Mouse (Mus musculus) telencephalon, adult 2 months (tissue): ENCODE results near the gene Uhrf1bp1.

ENCODE experiments used
- DNase-seq: peaks from one replicate; pipeline ENCODE4 v3.0.0-alpha.2; 2011; ENCODE audit warnings: low read depth, low spot score

Uhrf1bp1 gene

GRCm38 (mm10) chr17:27947155-27947554 is 90.9 kb downstream of the Uhrf1bp1 start:
- no peak for DNase-seq
